Mouse (Mus musculus): ENCODE results near the gene Cask. TPM values are rescaled to one million over a fixed set of nuclear protein-coding genes. Genes with fewer than 3 reads are reported as not detected.

Gene Cask
- polyA plus RNA-seq, 2 experiments, result 1.5 to 1.6 TPM

GRCm38 (mm10) chrX:13659201-13659890 lies 191.8 kb downstream of the Cask start:
- no peak for DNase-seq (ENCODE audit: low read depth in 3 of 3, low spot score in 3 of 3)
- no peak overlapping the region for H3K4me3 ChIP-seq (ENCODE audit: insufficient read depth in 1 of 2, low read depth in 2 of 2, low read length in 2 of 2)
- no peak for ATAC-seq (ENCODE audit: insufficient read depth)
- no peak overlapping the region for H3K9ac ChIP-seq (replicated peaks)
- no peaks in the 10 kb centered on the region for H3K36me3 ChIP-seq (replicated peaks; ENCODE audit: control insufficient read depth, insufficient read depth, low read depth)
- no peaks in the 10 kb centered on the region for H3K27me3 ChIP-seq (ENCODE audit: control insufficient read depth, insufficient read depth, low read length)
- H3K9me3 ChIP-seq (ENCODE audit: control insufficient read depth, low read length), result no peaks in the 10 kb centered on the region
- H3K4me2 ChIP-seq (ENCODE audit: low read depth), result no peak overlapping the region
- TF ChIP-seq CTCF (IDR thresholded peaks at IDR 0.05; ENCODE audit: low read depth), result no peak
- TF ChIP-seq EP300 (IDR thresholded peaks at IDR 0.05; ENCODE audit: low read depth), result no peak
- peaks cover 0 to 11% of the 10 kb centered on the region in 2 experiments; a peak in 2 of 4 replicates for H3K4me1 ChIP-seq (replicated peaks; ENCODE audit: control insufficient read depth in 2 of 2, insufficient read depth in 2 of 2, low read length in 1 of 2)
- H3K27ac ChIP-seq, result no peak overlapping the region
- 58% methylated on average over 4 of the region's 4 CpGs for WGBS (ENCODE audit: insufficient replicate concordance)

DNA sequence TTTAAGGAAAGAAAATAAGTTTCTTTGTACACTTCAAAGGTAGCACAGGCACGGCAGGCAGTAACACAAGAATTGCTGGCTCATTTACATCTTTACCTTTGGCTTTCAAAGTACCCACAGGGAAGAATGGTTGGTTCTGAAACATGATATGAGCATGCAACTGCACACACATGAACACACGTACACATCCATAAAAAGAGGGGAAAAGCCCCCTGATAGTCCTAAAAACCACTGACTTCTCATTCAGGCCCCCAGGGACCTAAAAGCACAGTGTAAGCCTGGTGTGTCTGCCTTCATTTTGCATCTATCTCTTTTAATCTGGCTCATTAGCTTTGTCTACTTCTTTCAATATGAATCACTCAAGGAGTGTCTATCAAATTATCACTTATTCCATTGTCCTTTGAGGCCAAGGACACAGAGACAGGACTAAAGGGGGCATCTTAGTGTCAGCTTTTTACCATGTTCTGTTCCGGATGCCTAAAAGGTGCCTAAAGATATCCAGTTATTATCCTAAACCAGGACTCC lies 192.5 kb downstream of the Cask start:
- H3K4me1 ChIP-seq (replicated peaks; ENCODE audit: control insufficient read depth in 2 of 2, insufficient read depth in 2 of 2, low read length in 1 of 2), result peaks cover 0 to 11% of the 10 kb centered on the region in 2 experiments; a peak in 2 of 4 replicates
- no peak overlapping the region for H3K4me2 ChIP-seq (ENCODE audit: low read depth)
- DNase-seq (ENCODE audit: low read depth in 3 of 3, low spot score in 3 of 3) (no peak), ATAC-seq (ENCODE audit: insufficient read depth) (no peak)
- WGBS (ENCODE audit: insufficient replicate concordance), result 61% methylated on average over 3 of the region's 3 CpGs
- no peak overlapping the region for H3K9ac ChIP-seq (replicated peaks)
- no peak overlapping the region for H3K4me3 ChIP-seq (ENCODE audit: insufficient read depth in 1 of 2, low read depth in 2 of 2, low read length in 2 of 2)
- H3K27me3 ChIP-seq (ENCODE audit: control insufficient read depth, insufficient read depth, low read length), result no peaks in the 10 kb centered on the region
- H3K36me3 ChIP-seq (replicated peaks; ENCODE audit: control insufficient read depth, insufficient read depth, low read depth), result no peaks in the 10 kb centered on the region
- no peak for TF ChIP-seq CTCF (IDR thresholded peaks at IDR 0.05; ENCODE audit: low read depth)
- H3K27ac ChIP-seq, result no peak overlapping the region
- no peaks in the 10 kb centered on the region for H3K9me3 ChIP-seq (ENCODE audit: control insufficient read depth, low read length)

DNA sequence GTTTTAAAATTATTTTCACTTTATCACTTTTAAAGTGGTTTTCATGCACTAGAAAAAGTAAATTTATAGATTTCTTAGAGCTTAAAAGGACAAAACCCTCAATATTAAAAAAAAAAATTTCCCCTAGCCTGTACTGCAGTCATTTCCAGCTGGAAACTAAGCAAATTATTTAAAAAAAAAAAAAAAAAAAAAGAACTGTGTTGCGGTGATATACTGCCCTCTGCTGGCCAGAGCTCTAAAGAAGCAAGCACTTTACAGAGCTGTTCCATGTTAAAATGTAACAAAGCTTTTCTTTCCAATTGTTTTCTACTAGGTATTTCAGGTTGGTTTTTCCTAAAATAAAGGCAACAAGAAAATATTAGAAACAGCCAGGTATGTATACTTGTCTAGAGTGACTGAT lies 194.4 kb downstream of the Cask start:
- Histone ChIP-seq H3K4me2 (ENCODE audit: low read depth) (no peak overlapping the region), H3K4me3 (ENCODE audit: insufficient read depth in 1 of 2, low read depth in 2 of 2, low read length in 2 of 2) (no peak overlapping the region), H3K9me3 (ENCODE audit: control insufficient read depth, low read length) (no peaks in the 10 kb centered on the region), H3K4me1 (replicated peaks; ENCODE audit: control insufficient read depth in 2 of 2, insufficient read depth in 2 of 2, low read length in 1 of 2) (peaks cover 0 to 20% of the 10 kb centered on the region in 2 experiments; a peak in 2 of 4 replicates), H3K27ac (no peak overlapping the region), H3K9ac (replicated peaks) (no peak overlapping the region), H3K27me3 (ENCODE audit: control insufficient read depth, insufficient read depth, low read length) (no peaks in the 10 kb centered on the region), H3K36me3 (replicated peaks; ENCODE audit: control insufficient read depth, insufficient read depth, low read depth) (no peaks in the 10 kb centered on the region)
- peak; percentile 30 to 35 (median 31) for DNase-seq (ENCODE audit: low read depth in 3 of 3, low spot score in 3 of 3)
- TF ChIP-seq EP300 (IDR thresholded peaks at IDR 0.05; ENCODE audit: low read depth) (no peak), CTCF (IDR thresholded peaks at IDR 0.05; ENCODE audit: low read depth) (peak; percentile 60; the same call in 1 of the 2 replicates)
- ATAC-seq (ENCODE audit: insufficient read depth), result no peak
- 0% methylated on average over 1 of the region's 1 CpGs for WGBS (ENCODE audit: insufficient replicate concordance)

DNA sequence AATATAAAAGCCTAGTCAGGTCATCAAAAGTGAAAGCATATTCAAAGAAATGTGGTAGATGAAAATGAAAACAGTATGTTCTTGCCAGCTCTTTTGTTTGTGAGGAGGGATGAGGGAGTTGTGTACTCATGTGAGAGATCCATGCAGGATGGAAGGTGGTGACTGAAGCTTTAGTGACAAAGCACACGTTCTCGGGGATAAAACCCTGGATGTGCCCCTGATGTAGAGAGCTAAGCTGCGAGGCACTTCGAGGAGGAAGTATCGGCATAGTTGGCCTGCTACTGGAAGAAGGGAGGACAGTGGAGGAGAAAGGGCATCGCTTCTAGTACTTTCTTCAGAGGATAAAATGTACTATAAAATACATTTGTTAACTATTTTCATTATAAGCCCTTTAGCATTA lies 195.3 kb downstream of the Cask start:
- Histone ChIP-seq H3K27me3 (ENCODE audit: control insufficient read depth, insufficient read depth, low read length) (no peaks in the 10 kb centered on the region), H3K4me2 (ENCODE audit: low read depth) (peak overlapping the region; percentile 51), H3K9ac (replicated peaks) (peak overlapping the region; percentile 27; the same call in 1 of the 2 replicates), H3K4me1 (replicated peaks; ENCODE audit: control insufficient read depth in 2 of 2, insufficient read depth in 2 of 2, low read length in 1 of 2) (peaks cover 0 to 20% of the 10 kb centered on the region in 2 experiments; a peak in 2 of 4 replicates), H3K36me3 (replicated peaks; ENCODE audit: control insufficient read depth, insufficient read depth, low read depth) (no peaks in the 10 kb centered on the region), H3K4me3 (ENCODE audit: insufficient read depth in 1 of 2, low read depth in 2 of 2, low read length in 2 of 2) (0 out of 4 replicates have a peak overlapping the region, but pooled peaks of 1 of the 2 experiments have one; percentile 14), H3K9me3 (ENCODE audit: control insufficient read depth, low read length) (no peaks in the 10 kb centered on the region), H3K27ac (no peak overlapping the region)
- ATAC-seq (ENCODE audit: insufficient read depth) (no peak), DNase-seq (ENCODE audit: low read depth in 3 of 3, low spot score in 3 of 3) (no peak)
- TF ChIP-seq EP300 (IDR thresholded peaks at IDR 0.05; ENCODE audit: low read depth) (no peak), CTCF (IDR thresholded peaks at IDR 0.05; ENCODE audit: low read depth) (no peak)
- WGBS (ENCODE audit: insufficient replicate concordance), result 41% methylated on average over 6 of the region's 6 CpGs

DNA sequence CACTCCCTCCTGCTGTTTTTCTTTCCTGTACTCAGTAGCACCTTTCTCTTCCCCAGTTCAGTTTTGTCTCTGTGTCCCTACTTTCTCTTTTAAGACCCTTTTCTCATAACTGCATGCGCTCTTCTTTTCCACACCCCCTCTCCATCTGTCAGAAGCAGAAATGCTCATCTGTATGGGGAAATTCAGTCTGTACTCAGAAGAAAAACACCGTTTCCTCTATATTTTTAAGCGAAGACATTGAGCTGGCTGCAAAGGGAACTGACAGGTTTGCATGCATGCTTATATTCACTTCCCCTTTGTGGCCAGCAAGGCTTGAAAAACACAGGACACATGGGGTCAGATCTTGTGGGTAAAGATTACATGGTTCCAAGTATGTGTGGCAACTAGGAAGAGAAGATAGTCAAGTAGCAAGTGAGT lies 196.2 kb downstream of the Cask start:
- ATAC-seq (ENCODE audit: insufficient read depth), result no peak
- peaks cover 0 to 20% of the 10 kb centered on the region in 2 experiments; a peak in 2 of 4 replicates for H3K4me1 ChIP-seq (replicated peaks; ENCODE audit: control insufficient read depth in 2 of 2, insufficient read depth in 2 of 2, low read length in 1 of 2)
- H3K27ac ChIP-seq, result no peak overlapping the region
- no peaks in the 10 kb centered on the region for H3K36me3 ChIP-seq (replicated peaks; ENCODE audit: control insufficient read depth, insufficient read depth, low read depth)
- H3K9ac ChIP-seq (replicated peaks), result no peak overlapping the region
- 18% methylated on average over 3 of the region's 3 CpGs for WGBS (ENCODE audit: insufficient replicate concordance)
- H3K27me3 ChIP-seq (ENCODE audit: control insufficient read depth, insufficient read depth, low read length), result no peaks in the 10 kb centered on the region
- no peak for DNase-seq (ENCODE audit: low read depth in 3 of 3, low spot score in 3 of 3)
- H3K4me3 ChIP-seq (ENCODE audit: insufficient read depth in 1 of 2, low read depth in 2 of 2, low read length in 2 of 2), result no peak overlapping the region
- TF ChIP-seq CTCF (IDR thresholded peaks at IDR 0.05; ENCODE audit: low read depth) (no peak), EP300 (IDR thresholded peaks at IDR 0.05; ENCODE audit: low read depth) (no peak)
- no peaks in the 10 kb centered on the region for H3K9me3 ChIP-seq (ENCODE audit: control insufficient read depth, low read length)
- H3K4me2 ChIP-seq (ENCODE audit: low read depth), result no peak overlapping the region
